Mouse (Mus musculus) myocyte (in vitro differentiated cells): ENCODE data around the gene Csmd2.

Experiments used
- MAX ChIP-seq: IDR thresholded peaks from one replicate; pipeline ENCODE4 v1.6.1; 2011; ENCODE audit warnings: low read depth, mild to moderate bottlenecking, control low read depth
- MYOG ChIP-seq, 3 experiments: IDR thresholded peaks; one replicate each; pipeline ENCODE4 v1.6.1; 2011; ENCODE audit warnings: control low read depth in 2 of 3, low read depth in 2 of 3, mild to moderate bottlenecking in 2 of 3; ENCODE audit not compliant: insufficient read length in 2 of 3, control insufficient read depth in 1 of 3, insufficient read depth in 1 of 3
- POLR2A ChIP-seq: IDR thresholded peaks from one replicate; pipeline ENCODE4 v1.6.1; 2011; ENCODE audit warnings: low read depth, mild to moderate bottlenecking, control low read depth, moderate library complexity; ENCODE audit not compliant: insufficient read length

- no peak for TF ChIP-seq POLR2A
- TF ChIP-seq MYOG (IDR thresholded peaks at IDR 0.05; ENCODE audit: control insufficient read depth in 1 of 3, insufficient read depth in 1 of 3, insufficient read length in 2 of 3, low read depth in 2 of 3), result no peak
- TF ChIP-seq MAX, result no peak
These were observed 605.6 kb downstream of the Csmd2 start for GRCm38 (mm10) chr4:128593286-128593685.
